Mouse (Mus musculus) small intestine, adult 2 months (tissue): ENCODE data around the gene Angptl6. TPM values are rescaled to one million over a fixed set of nuclear protein-coding genes. Genes with fewer than 3 reads are reported as not detected.
A peak's percentile ranks its signal among the peaks of the same experiment; 100 is the strongest.

ENCODE experiments used
- H3K27ac ChIP-seq: fragments of 200-500 bp; 2 replicates; pipeline ENCODE4 v1.5.1; 2012; ENCODE audit warnings: low read depth, low read length, control low read depth, inconsistent platforms; ENCODE audit not compliant: insufficient read depth
- H3K27me3 ChIP-seq: fragments of 200-500 bp; 2 replicates; pipeline ENCODE4 v1.6.1; 2012; ENCODE audit warnings: mild to moderate bottlenecking, moderate library complexity, low read length, inconsistent platforms; ENCODE audit not compliant: control insufficient read depth, insufficient read depth
- H3K36me3 ChIP-seq: fragments of 200-500 bp; 2 replicates; pipeline ENCODE4 v1.6.1; 2012; ENCODE audit warnings: mild to moderate bottlenecking, low read length, control low read depth, inconsistent platforms; ENCODE audit not compliant: control insufficient read depth, insufficient read depth
- H3K4me1 ChIP-seq: fragments of 200-500 bp; 2 replicates; pipeline ENCODE4 v1.6.1; 2012; ENCODE audit warnings: low read length, inconsistent platforms, mixed read lengths; ENCODE audit not compliant: control insufficient read depth, insufficient read depth, insufficient read length
- H3K4me3 ChIP-seq: fragments of 200-500 bp; 2 replicates; pipeline ENCODE4 v1.5.1; 2012; ENCODE audit warnings: low read depth, mild to moderate bottlenecking, control low read depth, inconsistent platforms, low read length, moderate library complexity
- CTCF ChIP-seq: fragments of 200-500 bp; IDR thresholded peaks from 2 replicates; pipeline ENCODE4 v1.5.1; 2012; ENCODE audit warnings: low read depth, mild to moderate bottlenecking, control low read depth, inconsistent platforms, low read length, moderate library complexity, mixed read lengths; ENCODE audit not compliant: insufficient replicate concordance, insufficient read length; ENCODE audit errors: extremely low read depth
- POLR2A ChIP-seq: fragments of 200-500 bp; IDR thresholded peaks from 2 replicates; pipeline ENCODE4 v1.6.1; 2012; ENCODE audit warnings: low read depth, mild to moderate bottlenecking, control low read depth, inconsistent platforms, low read length, moderate library complexity
- WGBS: fragments of 180-500 bp; shearing (Covaris S2); methylation state at CpG from one replicate; pipeline ENCODE4 v1.1.7; 2018; 5-methylcytosine and 5-hydroxymethylcytosine counted together
- polyA plus RNA-seq: library from polyadenylated mRNA; depleted of rRNA; stranded (reverse); fragments of >200 nt; gene quantifications from 2 replicates; pipeline ENCODE4 v1.2.3, GENCODE M21; 2012; rRNA removed

The Angptl6 gene
- polyA plus RNA-seq, 1 experiment: 8.0 TPM

DNA sequence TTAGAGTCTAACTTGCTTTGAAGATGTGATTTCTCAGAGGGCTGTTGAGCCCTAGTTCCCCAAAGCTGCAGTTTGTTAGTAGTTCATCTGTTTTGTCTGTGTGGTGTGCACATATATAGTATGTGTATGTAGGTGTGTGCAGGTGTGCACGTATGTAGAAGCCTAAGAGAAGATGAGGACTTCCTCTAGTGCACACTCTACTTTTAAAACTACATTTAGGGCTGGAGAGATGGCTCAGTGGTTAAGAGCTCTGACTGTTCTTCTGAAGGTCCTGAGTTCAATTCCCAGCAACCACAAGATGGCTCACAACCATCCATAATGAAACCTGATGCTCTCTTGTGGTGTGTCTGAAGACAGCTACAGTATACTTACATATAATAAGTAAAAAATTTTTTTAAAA lies 44.6 kb downstream of the Angptl6 start:
- Histone ChIP-seq H3K27ac (no peak overlapping the region), H3K36me3 (no peaks in the 10 kb centered on the region), H3K4me3 (no peak overlapping the region), H3K27me3 (no peaks in the 10 kb centered on the region), H3K4me1 (peaks cover 3% of the 10 kb centered on the region; the same call in 1 of the 2 replicates)
- 71% methylated on average over 1 of the region's 1 CpGs for WGBS
- TF ChIP-seq CTCF (no peak), POLR2A (no peak)

- TF ChIP-seq CTCF: peak; percentile 92
- TF ChIP-seq POLR2A: no peak
- Histone ChIP-seq H3K27me3 (no peaks in the 10 kb centered on the region), H3K36me3 (no peaks in the 10 kb centered on the region), H3K4me1 (peaks cover 3% of the 10 kb centered on the region; the same call in 1 of the 2 replicates), H3K4me3 (no peak overlapping the region), H3K27ac (no peak overlapping the region)
- WGBS: 16% methylated on average over 19 of the region's 19 CpGs
Observed at GRCm38 (mm10) chr9:20830901-20831643, 48.5 kb downstream of the Angptl6 start.

DNA sequence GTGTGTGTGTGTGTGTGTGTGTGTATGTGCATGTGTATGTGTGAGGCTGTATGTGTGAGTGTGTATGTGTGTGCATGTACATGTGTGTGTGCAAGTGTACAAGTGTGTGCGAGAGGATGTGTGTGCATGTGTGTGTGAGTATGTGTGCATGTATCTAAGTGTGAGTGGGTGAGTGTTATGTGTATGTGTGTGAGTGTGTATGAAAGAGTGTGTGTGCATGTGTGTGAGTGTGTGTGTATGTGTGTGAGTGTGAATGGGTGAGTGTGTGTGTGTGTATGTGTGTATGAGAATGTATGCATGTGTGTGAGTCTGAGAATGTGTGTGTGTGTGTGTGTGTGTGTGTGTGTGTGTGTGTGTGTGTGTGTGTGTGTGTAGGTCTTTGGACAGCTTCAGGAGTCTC lies 51.4 kb downstream of the Angptl6 start:
- no peak overlapping the region for H3K4me3 ChIP-seq
- no peak overlapping the region for H3K27ac ChIP-seq
- H3K27me3 ChIP-seq: no peaks in the 10 kb centered on the region
- 95% methylated on average over 1 of the region's 1 CpGs for WGBS
- H3K36me3 ChIP-seq: no peaks in the 10 kb centered on the region
- peaks cover 3% of the 10 kb centered on the region; the same call in 1 of the 2 replicates for H3K4me1 ChIP-seq
- TF ChIP-seq POLR2A (no peak), CTCF (no peak)

DNA sequence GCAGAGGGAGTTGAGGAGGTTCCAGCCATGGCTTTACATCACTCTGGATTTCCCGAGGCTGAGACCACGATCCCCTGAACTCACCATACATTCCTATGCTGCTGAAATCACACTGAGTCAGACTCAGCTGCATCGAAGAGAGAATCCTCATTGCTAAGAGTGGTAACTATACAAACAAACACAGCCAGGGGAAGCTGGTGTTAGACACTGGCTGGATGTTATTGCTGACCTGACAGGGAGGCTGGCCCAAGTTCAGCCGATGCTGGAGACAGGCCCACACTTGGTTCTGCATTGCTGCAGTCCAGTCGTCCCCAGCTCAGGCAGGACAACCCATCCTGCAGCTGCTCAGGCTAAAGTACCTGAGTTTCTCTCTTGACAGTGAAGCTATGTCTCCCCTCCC lies 53.7 kb downstream of the Angptl6 start:
- no peak overlapping the region for H3K4me3 ChIP-seq
- H3K27me3 ChIP-seq: no peaks in the 10 kb centered on the region
- no peak for TF ChIP-seq CTCF
- TF ChIP-seq POLR2A: no peak
- WGBS: 45% methylated on average over 5 of the region's 5 CpGs
- H3K36me3 ChIP-seq: no peaks in the 10 kb centered on the region
- H3K27ac ChIP-seq: no peak overlapping the region
- peaks cover 1% of the 10 kb centered on the region; the same call in 1 of the 2 replicates for H3K4me1 ChIP-seq

Other genes with a start within 250 kb of the Angptl6 start
- 36.8 and 77.8 TPM in 2 replicates for gene Ubl5, start 236.8 kb downstream of the Angptl6 start, polyA plus RNA-seq
- 21.0 and 42.5 TPM in 2 replicates for gene Fbxl12, start 235.0 kb downstream of the Angptl6 start, polyA plus RNA-seq
- 8.6 and 13.0 TPM in 2 replicates for gene Pin1, start 227.6 kb downstream of the Angptl6 start, polyA plus RNA-seq
- gene Olfm2, start 133.4 kb downstream of the Angptl6 start, polyA plus RNA-seq: 0.91 and 2.2 TPM in 2 replicates
- gene Col5a3, start 64.7 kb downstream of the Angptl6 start, polyA plus RNA-seq: 2.1 and 2.4 TPM in 2 replicates
- not detected in 2 replicates for gene Rdh8, start 61.2 kb downstream of the Angptl6 start, polyA plus RNA-seq
- 22.3 and 37.9 TPM in 2 replicates for gene A230050P20Rik, start 11.1 kb downstream of the Angptl6 start, polyA plus RNA-seq
- gene Ppan, start 8.4 kb upstream of the Angptl6 start, polyA plus RNA-seq: 33.4 and 42.2 TPM in 2 replicates
- 57.9 and 94.5 TPM in 2 replicates for gene Eif3g, start 18.9 kb upstream of the Angptl6 start, polyA plus RNA-seq
- 10.4 and 21.7 TPM in 2 replicates for gene Dnmt1, start 80.2 kb upstream of the Angptl6 start, polyA plus RNA-seq
- gene S1pr2, start 97.1 kb upstream of the Angptl6 start, polyA plus RNA-seq: 2.5 and 2.9 TPM in 2 replicates
- gene Mrpl4, start 123.0 kb upstream of the Angptl6 start, polyA plus RNA-seq: 81.8 and 143 TPM in 2 replicates
- 6.8 and 9.4 TPM in 2 replicates for gene Icam1, start 136.3 kb upstream of the Angptl6 start, polyA plus RNA-seq
- 0.32 and 0.37 TPM in 2 replicates for gene Icam4, start 149.6 kb upstream of the Angptl6 start, polyA plus RNA-seq
- gene Icam5, start 152.3 kb upstream of the Angptl6 start, polyA plus RNA-seq: 0.11 TPM in 2 replicates
- 0.80 TPM in 1 of 2 replicates, not detected in the other for gene Zglp1, start 187.4 kb upstream of the Angptl6 start, polyA plus RNA-seq
- gene Gm49373, start 193.4 kb upstream of the Angptl6 start, polyA plus RNA-seq: 0.09 and 0.16 TPM in 2 replicates
- gene Fdx1l, start 193.9 kb upstream of the Angptl6 start, polyA plus RNA-seq: 37.0 and 60.8 TPM in 2 replicates
- 6.2 and 21.8 TPM in 2 replicates for gene Gm38431, start 212.3 kb upstream of the Angptl6 start, polyA plus RNA-seq
- 34.2 and 90.8 TPM in 2 replicates for gene Raver1, start 212.3 kb upstream of the Angptl6 start, polyA plus RNA-seq